Mouse (Mus musculus) erythroblast, embryonic 14.5 days (primary cell): ENCODE results near the gene Rad51ap1. TPM values are rescaled to one million over a fixed set of nuclear protein-coding genes. Genes with fewer than 3 reads are reported as not detected.

Experiments used
- H3K27me3 ChIP-seq: 2 replicates; pipeline ENCODE4 v1.6.1; 2012; ENCODE audit warnings: inconsistent platforms; ENCODE audit not compliant: control insufficient read depth
- H3K36me3 ChIP-seq: 2 replicates; pipeline ENCODE4 v1.6.1; 2012; ENCODE audit warnings: mild to moderate bottlenecking, inconsistent platforms; ENCODE audit not compliant: control insufficient read depth
- H3K4me1 ChIP-seq: 2 replicates; pipeline ENCODE4 v1.6.1; 2012; ENCODE audit warnings: inconsistent platforms; ENCODE audit not compliant: control insufficient read depth
- H3K4me3 ChIP-seq: replicated peaks from 2 replicates; pipeline ENCODE3; 2012; ENCODE audit warnings: moderate library complexity, mild to moderate bottlenecking, inconsistent platforms
- H3K9me3 ChIP-seq: 2 replicates; pipeline ENCODE4 v1.6.1; 2012; ENCODE audit warnings: low read length, inconsistent platforms, mixed read lengths; ENCODE audit not compliant: control insufficient read depth
- GATA1 ChIP-seq: IDR thresholded peaks from 2 replicates; pipeline ENCODE4 v1.6.1; 2012; ENCODE audit warnings: low read length, inconsistent platforms, mixed read lengths
- TAL1 ChIP-seq: IDR thresholded peaks from 3 replicates; pipeline ENCODE4 v1.6.1; 2012; ENCODE audit warnings: low read length, inconsistent platforms, mixed read lengths
- polyA plus RNA-seq: library from polyadenylated mRNA; stranded (reverse); fragments of >175 nt; gene quantifications from 2 replicates; pipeline ENCODE4 v1.2.3, GENCODE M21; 2012

The Rad51ap1 gene
- polyA plus RNA-seq, 1 experiment, result 5.5 TPM

DNA sequence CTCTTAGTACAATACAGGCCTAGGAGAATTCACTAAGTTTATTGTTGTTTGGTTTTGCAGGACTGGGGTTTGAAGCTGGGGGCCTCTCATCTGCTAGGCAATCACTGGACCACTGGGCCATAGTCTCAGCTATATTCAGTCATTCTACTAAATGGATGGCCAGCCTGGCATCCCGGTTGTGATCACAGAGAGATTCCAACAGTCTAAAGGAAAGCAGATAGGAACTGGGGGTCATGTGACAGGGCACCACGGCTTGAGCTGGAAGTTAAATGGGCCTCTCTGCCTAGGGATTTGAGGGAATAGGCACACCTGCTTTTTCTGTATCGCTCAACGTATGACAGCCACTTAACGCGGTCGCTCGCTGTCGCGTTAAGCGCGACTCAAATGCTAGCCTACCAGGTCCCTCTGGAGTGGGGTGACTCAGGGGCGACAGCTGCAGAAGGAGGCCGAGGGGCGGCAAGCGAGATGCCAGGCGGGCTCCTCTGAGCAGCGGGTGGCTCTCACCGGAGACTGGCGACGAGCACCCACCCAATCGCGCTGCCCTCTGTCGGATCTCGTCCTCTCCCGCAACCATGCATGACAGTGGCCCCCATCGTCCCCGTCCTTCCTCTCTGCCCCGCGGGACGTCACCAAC lies 417 bp downstream of the Rad51ap1 start:
- no peaks in the 10 kb centered on the region for H3K9me3 ChIP-seq
- no peaks in the 10 kb centered on the region for H3K27me3 ChIP-seq
- H3K36me3 ChIP-seq, result peaks cover 59% of the 10 kb centered on the region
- H3K4me3 ChIP-seq, result peak overlapping the region; percentile 86
- peaks cover 43% of the 10 kb centered on the region for H3K4me1 ChIP-seq
- no peak for TF ChIP-seq GATA1
- TF ChIP-seq TAL1, result no peak

DNA sequence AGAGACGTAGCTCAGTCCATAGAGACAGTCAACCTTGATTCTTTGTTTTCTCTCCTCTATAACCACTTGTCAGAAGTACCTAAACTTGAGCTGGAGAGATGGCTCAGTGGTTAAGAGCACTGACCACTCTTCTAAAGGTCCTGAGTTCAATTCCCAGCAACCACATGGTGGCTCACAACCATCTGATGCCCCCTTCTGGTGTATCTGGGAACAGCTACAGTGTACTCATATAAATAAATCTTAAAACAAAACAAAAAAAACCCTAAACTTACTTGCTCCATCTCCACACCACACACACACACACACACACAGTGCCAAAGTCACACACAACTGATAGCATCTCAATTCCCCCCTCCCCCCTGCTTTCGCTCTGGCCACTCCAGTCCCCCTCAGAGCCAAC lies 1.3 kb downstream of the Rad51ap1 start:
- Histone ChIP-seq H3K4me1 (peaks cover 43% of the 10 kb centered on the region), H3K27me3 (no peaks in the 10 kb centered on the region), H3K9me3 (no peaks in the 10 kb centered on the region; the same call in 1 of the 2 replicates), H3K4me3 (peak overlapping the region; percentile 86), H3K36me3 (peaks cover 59% of the 10 kb centered on the region)
- no peak for TF ChIP-seq TAL1
- no peak for TF ChIP-seq GATA1

DNA sequence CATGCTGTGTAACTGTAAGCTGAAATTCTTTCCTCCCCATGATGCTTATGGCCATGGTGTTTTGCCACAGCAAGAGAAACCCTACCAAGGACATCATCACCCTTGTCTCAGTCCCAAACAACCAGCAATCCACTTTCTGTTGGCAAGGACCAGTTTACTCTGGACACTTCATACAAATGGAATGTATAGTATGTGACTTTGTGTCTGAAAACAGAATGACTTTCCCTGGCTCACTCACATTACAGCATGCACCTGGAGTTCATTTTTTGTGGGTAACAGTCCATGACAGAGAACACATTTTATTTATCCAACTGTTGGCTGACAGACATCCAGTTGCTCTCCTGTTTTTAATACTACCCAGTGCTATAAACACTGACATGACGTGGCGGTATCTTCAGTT lies 6.5 kb downstream of the Rad51ap1 start:
- TF ChIP-seq TAL1, result no peak
- TF ChIP-seq GATA1, result no peak
- H3K36me3 ChIP-seq, result peaks cover 93% of the 10 kb centered on the region
- H3K9me3 ChIP-seq, result no peaks in the 10 kb centered on the region; the same call in 1 of the 2 replicates
- H3K4me1 ChIP-seq, result peaks cover 17% of the 10 kb centered on the region
- H3K4me3 ChIP-seq, result no peak overlapping the region
- no peaks in the 10 kb centered on the region for H3K27me3 ChIP-seq

DNA sequence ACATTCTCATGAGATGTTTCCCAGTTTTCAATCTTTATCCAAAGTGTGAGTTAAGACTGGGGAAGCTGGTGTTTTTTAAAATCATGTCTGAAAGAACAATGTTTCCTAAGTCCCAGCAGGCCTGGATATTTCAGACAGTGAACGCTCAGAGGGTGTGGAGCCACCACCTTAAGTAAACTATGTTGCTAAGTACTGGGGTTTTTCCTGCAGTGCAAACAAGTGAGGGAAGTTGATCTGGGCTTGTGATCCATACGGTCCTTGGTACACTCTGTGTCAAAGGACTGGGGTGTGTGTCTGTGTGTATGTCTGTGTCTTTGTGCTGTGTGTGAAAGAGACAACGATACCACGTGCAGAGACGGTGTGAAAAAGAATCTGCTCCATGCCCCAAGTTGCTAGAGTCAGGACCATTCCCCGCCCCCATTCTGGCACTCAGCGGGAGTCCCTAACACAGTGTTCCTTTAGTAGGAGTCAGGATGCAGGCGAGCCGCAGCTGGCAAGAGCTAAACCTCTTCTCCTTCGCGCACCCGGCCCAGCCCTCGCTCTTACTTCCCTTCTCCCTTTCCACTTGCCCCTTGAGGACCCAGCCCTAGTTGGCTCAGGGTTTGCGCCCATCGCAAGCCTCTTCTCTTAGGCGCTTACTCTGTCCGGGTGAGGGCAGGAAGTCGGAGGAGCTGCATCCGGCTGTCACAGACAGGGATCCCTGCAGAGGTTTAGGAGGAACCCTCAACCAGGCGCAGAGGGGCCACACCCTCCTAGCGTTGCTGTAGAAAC lies 18.1 kb downstream of the Rad51ap1 start, which contains the start of gene Dyrk4:
Dyrk4 (minus strand) TSS at position 729 of the 771 bp plus-strand sequence.
- H3K9me3 ChIP-seq, result no peaks in the 10 kb centered on the region
- H3K4me1 ChIP-seq, result peaks cover 1% of the 10 kb centered on the region
- H3K27me3 ChIP-seq, result no peaks in the 10 kb centered on the region
- TF ChIP-seq TAL1 (no peak), GATA1 (no peak)
- H3K36me3 ChIP-seq, result peaks cover 63% of the 10 kb centered on the region
- H3K4me3 ChIP-seq, result no peak within 1 kb of the TSS

DNA sequence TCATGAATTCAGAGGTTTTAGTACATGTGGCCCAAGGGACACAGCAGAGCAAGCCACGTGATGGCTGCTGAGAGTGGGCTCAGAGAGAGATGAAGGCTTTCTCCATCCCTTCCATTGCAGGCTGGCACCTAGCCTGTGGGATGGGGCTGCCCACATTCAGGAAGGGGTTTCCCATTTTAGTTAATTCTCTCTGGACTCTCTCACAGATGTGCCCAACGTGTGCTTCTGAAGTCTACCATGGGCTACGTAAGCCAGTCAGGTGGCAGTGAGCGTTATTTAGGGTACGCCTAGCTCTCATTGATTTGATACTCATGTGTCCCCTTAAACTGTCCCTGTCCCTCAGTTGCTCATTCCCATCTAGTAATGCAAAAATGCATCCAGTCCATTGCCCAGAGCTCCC lies 24.5 kb downstream of the Rad51ap1 start:
- no peaks in the 10 kb centered on the region for H3K9me3 ChIP-seq
- TF ChIP-seq GATA1 (no peak), TAL1 (no peak)
- H3K36me3 ChIP-seq, result peaks cover 3% of the 10 kb centered on the region
- H3K27me3 ChIP-seq, result no peaks in the 10 kb centered on the region
- no peak overlapping the region for H3K4me3 ChIP-seq
- H3K4me1 ChIP-seq, result no peaks in the 10 kb centered on the region

DNA sequence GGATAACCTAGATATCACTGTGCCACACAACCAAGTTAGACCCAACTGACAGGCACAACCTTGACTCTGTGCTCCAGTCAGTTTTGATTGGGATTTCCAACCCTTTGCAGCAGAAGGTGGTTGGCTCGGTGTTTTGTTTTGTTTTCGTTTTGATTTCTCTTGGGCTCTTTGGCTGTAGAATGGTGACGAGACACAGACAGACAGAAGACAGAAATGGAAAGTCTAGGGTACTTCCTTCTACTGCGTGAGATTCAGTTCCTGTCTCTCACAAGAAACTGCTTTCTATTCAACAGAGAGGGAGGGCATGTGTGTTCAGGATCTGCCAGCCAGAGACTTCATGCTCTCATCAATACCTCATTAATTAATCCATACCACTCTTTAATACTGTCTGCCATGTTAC lies 28.7 kb downstream of the Rad51ap1 start:
- Histone ChIP-seq H3K4me3 (no peak overlapping the region), H3K9me3 (no peaks in the 10 kb centered on the region), H3K36me3 (no peaks in the 10 kb centered on the region), H3K27me3 (no peaks in the 10 kb centered on the region), H3K4me1 (no peaks in the 10 kb centered on the region)
- no peak for TF ChIP-seq GATA1
- TF ChIP-seq TAL1, result no peak

DNA sequence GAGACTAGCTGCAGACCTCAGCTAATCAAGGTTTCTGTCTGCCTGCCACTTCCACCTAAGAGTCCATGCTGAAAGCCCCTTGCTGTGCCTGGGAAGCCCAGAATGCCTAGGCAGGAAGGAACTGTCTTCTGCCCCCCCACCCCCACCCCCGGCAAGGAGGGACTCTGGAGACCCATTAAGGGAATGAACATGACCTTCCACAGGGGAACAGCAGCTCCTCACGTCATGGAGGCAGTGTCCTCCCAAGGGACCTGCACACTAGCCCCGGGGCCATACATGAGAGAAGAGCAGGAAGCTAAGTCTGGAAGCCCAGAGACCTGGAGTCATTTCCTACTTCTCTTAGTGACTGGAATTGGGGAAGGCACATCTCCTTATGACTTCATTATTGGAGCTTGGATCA lies 31.5 kb downstream of the Rad51ap1 start:
- no peaks in the 10 kb centered on the region for H3K4me1 ChIP-seq
- H3K27me3 ChIP-seq, result no peaks in the 10 kb centered on the region
- TF ChIP-seq TAL1 (no peak), GATA1 (no peak)
- H3K4me3 ChIP-seq, result no peak overlapping the region
- H3K36me3 ChIP-seq, result no peaks in the 10 kb centered on the region
- H3K9me3 ChIP-seq, result no peaks in the 10 kb centered on the region

DNA sequence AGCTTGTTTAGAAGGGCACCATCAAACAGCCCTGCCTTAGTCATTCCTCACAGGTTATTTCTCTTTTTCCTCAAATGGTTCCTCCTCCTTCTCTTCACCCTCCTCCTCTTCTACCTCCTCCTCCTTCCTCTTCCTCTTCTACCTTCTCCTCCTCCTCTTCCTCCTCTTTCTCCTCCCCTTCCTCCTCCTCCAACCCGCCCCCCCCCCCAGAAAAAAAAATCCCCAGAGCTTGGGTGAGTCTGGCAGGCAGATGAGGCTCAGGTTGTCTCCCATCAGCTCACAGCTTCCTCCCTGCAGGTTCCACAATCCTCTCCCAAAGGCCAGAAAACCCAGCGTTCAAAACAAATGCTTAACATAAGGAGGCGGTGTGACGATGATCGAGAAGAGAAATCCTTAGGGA lies 32.0 kb downstream of the Rad51ap1 start:
- H3K27me3 ChIP-seq, result no peaks in the 10 kb centered on the region
- no peak for TF ChIP-seq GATA1
- TF ChIP-seq TAL1, result no peak

DNA sequence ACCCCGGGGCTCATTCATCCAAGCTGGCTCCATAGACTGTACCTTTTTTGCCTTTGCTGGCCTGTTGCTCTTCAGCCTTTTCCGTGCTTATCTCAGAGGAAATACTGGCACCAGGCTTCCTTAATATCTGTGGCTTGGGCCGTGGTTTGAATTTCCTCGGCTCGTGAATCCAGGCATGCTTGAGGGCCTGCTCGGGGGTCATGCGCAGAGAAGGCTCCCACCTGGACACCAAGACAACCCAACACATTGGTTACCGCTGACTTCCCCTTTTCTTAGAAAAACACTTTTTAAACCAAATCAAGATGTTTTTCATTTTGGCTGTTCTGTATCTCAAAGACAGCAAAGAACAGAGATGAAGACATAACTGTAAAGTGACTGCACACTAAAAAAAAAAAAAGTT lies 62.3 kb downstream of the Rad51ap1 start:
- no peaks in the 10 kb centered on the region for H3K9me3 ChIP-seq
- H3K27me3 ChIP-seq, result no peaks in the 10 kb centered on the region
- H3K36me3 ChIP-seq, result no peaks in the 10 kb centered on the region
- H3K4me3 ChIP-seq, result no peak overlapping the region
- TF ChIP-seq GATA1, result no peak
- no peaks in the 10 kb centered on the region for H3K4me1 ChIP-seq

More for the DNA sequence above, 32.0 kb downstream of the Rad51ap1 start:
- no peak overlapping the region for H3K4me3 ChIP-seq
- H3K9me3 ChIP-seq, result no peaks in the 10 kb centered on the region
- no peaks in the 10 kb centered on the region for H3K36me3 ChIP-seq
- no peaks in the 10 kb centered on the region for H3K4me1 ChIP-seq

Other genes with a start within 250 kb of the Rad51ap1 start
- not detected in 2 replicates for gene Kcna6, start 198.9 kb downstream of the Rad51ap1 start, polyA plus RNA-seq
- gene Ndufa9, start 90.5 kb downstream of the Rad51ap1 start, polyA plus RNA-seq, result 1.0 and 1.1 TPM in 2 replicates
- gene Akap3, start 86.5 kb downstream of the Rad51ap1 start, polyA plus RNA-seq, result not detected in 2 replicates
- gene Dyrk4, start 17.7 kb downstream of the Rad51ap1 start, polyA plus RNA-seq, result not detected in 2 replicates
- gene D6Wsu163e, start 375 bp upstream of the Rad51ap1 start, polyA plus RNA-seq, result 0.33 and 0.91 TPM in 2 replicates
- not detected in 2 replicates for gene Fgf6, start 76.0 kb upstream of the Rad51ap1 start, polyA plus RNA-seq
- not detected in 2 replicates for gene Fgf23, start 133.3 kb upstream of the Rad51ap1 start, polyA plus RNA-seq
- gene Tigar, start 170.0 kb upstream of the Rad51ap1 start, polyA plus RNA-seq, result not detected in 2 replicates
- gene Ccnd2, start 212.6 kb upstream of the Rad51ap1 start, polyA plus RNA-seq, result 0.64 and 0.74 TPM in 2 replicates